Mouse (Mus musculus): ENCODE results near the gene Rps28.

DNA sequence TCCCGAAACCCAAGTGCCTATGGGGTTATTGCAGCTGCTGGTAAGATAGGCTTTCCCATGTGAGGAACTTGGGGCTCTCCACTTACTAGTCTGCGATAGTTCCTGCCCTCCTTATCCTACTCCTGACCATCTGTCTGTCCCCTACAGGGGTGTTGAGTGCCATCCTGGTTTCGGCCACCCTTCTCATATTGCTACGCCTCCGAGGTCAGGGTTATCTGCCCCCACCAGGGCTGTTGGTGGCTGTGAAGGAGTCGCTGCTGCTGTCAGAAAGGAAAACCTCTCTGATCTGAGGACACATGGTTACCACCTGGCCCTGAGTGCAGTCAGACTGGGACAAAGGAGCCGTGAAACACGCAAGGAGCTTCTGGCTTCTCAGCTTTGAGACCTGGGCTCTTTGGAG is 23.8 kb upstream of the Rps28 start:
- TF ChIP-seq CTCF (IDR thresholded peaks at IDR 0.05; ENCODE audit: extremely low read depth, insufficient read length, insufficient replicate concordance, low read depth, low read length) (no peak), POLR2A (IDR thresholded peaks at IDR 0.05; ENCODE audit: low read depth, low read length) (no peak)

Measured in small intestine, adult 2 months (tissue).